Mouse (Mus musculus): ENCODE results near the gene Lrrc8e.
A peak's percentile ranks its signal among the peaks of the same experiment; 100 is the strongest.
"Not testable (repeated sequence)": the region's sequence is repeated elsewhere in the genome, so short reads cannot be mapped to it uniquely, and the experiment has no call there.

Gene Lrrc8e

DNA sequence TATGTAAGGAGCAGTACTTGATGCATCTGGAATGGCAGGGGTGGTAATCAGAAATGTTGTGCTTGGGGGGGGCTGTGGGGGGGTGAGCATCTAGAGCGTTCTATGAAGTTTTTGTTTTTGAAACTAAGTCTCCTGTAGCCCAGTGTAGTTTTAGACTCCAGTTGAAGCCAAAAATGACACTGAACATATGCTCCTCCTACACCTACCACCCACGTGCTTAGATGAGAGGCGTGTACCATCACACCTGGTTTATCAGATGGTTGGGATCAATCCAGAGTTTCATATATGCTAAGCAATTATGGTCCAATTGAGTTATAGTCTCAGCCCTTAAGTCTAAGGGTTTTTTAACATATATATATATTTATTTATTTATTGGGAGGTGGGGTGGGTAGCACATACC lies 7.0 kb upstream of the Lrrc8e start:
- no peak for DNase-seq (ENCODE audit: extremely low spot score, low spot score)

DNA sequence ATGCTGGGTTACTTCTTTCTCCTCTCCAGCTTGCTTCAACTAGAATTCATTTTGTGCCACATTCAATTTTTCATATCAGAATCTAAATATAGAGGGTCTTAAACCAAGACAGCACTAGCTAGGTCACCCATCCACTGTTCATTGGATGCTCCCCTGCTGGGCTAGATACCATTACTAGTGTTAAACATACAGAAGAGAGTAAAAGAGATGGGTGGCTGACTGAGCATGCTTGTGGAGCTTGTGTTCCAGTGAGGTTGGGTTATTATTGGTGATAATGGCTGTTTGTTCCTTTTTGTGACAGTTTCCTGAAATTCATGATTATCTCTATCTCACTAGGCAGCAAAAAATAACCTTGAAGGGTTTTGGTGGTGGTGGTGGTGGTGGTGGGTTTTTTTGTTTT lies 4.6 kb upstream of the Lrrc8e start:
- no peak for DNase-seq (ENCODE audit: extremely low spot score, low spot score)

DNA sequence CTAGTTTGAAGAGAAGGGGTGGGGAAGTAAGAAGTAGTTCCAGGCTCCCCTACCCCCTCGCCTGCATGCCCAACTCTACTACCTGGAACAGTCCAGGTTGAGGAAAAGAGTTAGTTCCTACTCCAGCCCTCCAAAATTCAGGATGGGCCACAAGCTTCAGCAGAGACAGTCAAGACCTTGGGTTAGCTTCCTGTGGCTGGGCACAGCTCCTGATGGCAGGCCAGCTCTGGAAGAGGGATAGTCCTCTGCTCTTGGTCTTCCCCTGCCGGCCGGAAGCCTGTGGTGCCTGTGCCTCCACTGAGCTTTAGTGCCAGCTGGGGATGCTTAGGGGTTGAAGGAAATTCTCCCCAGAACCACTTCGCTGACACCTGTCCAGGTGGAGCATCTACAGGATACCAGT lies 304 bp upstream of the Lrrc8e start:
- no peak for DNase-seq (ENCODE audit: extremely low spot score, low spot score)

DNA sequence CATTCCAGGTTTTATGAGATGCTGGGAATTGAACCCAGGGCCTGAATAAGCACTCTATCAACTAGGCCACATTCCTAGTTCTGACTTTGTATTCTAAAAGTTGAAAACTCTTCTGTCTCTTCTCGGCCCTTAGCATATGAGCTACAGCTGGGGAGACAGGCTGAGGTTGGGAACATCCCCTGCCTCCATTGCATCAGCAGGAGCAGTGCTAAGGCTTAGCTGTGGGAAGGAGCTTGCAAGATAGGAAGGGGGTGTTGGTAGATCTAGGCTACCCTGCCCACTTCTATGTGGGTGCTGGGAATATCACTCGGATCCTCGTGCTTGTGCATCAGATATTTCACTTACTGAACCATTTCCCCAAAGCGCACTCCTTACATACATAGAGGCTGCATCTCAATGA lies 1.3 kb downstream of the Lrrc8e start:
- DNase-seq (ENCODE audit: extremely low spot score, low spot score), result no peak

DNA sequence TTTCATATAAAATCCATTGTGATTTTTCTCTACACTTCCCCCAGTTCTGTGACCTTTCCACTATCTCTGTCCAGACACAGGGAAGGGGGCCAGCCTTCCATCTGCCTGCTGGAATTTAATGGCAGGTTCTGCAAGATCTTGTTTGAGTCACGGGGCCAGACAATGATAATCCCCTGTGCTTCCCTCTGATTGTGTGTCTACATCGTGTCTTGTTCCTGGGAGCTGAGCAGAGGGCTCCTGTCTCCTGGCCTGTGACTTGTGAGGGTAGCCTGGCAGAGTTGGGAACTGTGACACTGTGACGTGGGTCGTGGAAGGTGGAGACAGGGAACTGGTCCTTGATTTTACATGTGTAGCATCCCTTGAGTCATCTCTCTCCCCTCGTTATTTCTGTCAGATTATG lies 3.2 kb downstream of the Lrrc8e start:
- DNase-seq (ENCODE audit: extremely low spot score, low spot score), result no peak

DNA sequence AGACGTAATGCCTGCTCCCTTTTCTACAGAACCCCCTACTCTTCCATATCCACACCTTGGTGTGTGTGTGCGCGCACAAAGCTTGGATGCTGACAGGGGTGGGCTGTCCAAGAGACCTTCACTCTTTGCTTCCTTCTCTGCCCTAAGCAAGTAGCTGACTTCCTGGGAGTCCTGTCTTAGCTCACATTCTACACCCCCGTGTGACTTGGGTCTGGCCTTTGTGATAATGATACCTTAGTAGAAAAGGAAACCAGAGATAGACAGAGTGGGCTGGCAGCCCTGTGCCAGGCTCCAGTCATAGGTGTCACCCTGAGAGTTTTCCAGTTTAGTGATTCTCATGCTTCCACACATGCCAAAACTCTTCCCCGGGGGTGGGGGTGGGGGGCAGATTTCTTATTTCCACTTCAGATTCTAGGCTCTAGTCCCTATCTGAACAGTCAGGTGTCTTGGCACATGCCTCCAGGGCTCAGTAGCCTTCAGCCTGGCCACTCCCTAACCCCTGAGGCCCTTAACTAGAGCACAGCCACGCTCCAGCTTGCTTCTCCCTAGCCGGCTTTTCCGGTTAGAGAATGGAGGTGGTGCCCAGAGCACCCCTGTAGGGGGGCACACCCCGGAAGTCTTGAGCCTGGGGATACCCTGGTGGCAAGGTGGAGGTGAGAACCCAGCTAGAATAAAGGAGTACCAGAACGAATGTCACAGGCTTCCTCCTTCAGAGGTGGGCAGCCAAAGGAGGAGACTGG lies 4.2 kb downstream of the Lrrc8e start:
- DNase-seq (ENCODE audit: extremely low spot score, low spot score), result no peak

DNA sequence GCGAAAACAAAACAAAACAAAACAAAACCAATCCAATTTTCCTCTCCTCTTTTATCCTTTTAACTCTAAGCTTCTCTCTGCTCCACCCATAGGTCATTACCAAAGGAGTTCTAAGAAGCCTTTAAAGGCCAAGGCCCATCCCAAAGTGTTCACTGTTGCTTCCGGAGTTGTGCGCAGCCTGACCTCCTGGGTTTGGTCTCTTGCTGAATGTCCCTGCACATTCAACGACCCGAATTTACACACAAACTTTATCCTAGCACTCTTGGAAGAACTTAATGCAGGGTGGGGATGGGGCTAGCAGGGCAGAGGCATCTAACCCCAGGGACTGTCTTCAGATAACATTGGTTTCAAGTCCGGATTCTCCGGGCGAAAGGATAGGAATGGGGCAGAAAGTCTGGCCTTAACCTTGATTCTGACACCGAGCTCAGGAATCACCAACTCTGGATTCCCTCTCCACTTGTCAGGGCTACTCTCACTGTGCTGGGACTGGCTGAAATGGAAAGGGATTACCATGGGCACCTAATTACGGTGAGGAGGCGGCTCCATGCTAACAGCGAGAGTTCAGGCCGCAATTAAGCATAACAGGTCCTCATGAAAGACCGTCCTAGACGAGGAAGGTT lies 11.3 kb downstream of the Lrrc8e start:
- no peak for DNase-seq (ENCODE audit: extremely low spot score, low spot score)

DNA sequence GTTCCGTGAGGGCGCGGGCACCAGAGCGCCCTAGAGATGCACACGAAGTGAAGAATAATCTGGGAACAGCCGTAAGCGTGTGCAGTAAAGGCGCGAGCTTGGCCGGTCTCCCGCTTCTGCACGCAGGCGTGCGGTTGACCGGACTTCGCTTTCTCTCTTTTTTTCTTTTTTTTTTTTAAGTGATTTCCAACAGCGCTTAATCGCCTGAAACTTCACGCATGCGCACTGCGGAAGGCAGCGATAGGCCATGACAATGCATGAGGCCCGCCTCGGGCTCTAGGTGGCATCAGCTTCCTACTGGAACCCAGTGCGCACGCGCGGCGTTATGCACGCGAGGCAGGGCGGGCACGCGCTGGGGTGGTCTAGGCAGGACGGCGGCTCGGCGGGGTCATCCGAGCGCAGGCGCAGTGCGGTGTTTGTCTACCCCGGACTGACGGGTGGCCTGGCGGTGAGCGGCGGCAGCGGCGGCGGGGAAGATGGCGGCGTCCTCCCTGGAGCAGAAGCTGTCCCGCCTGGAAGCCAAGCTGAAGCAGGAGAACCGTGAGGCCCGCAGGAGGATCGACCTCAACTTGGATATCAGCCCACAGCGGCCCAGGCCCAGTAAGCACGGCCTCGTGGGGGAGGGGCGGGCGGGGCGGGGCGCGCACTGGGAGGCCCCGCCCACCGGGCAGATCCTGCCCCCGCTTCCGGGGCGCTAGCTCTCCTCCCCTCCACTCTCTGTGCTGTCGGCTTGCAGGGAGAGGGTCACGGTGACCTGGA lies 12.0 kb downstream of the Lrrc8e start, which contains the start of the genes Map2k7 and Gm49320:
Map2k7 (plus strand) TSS at position 307 of the 759 bp plus-strand sequence.
Gm49320 (plus strand) TSS at position 432 of the 759 bp plus-strand sequence.
- peak; percentile 100 for DNase-seq (ENCODE audit: extremely low spot score, low spot score)

DNA sequence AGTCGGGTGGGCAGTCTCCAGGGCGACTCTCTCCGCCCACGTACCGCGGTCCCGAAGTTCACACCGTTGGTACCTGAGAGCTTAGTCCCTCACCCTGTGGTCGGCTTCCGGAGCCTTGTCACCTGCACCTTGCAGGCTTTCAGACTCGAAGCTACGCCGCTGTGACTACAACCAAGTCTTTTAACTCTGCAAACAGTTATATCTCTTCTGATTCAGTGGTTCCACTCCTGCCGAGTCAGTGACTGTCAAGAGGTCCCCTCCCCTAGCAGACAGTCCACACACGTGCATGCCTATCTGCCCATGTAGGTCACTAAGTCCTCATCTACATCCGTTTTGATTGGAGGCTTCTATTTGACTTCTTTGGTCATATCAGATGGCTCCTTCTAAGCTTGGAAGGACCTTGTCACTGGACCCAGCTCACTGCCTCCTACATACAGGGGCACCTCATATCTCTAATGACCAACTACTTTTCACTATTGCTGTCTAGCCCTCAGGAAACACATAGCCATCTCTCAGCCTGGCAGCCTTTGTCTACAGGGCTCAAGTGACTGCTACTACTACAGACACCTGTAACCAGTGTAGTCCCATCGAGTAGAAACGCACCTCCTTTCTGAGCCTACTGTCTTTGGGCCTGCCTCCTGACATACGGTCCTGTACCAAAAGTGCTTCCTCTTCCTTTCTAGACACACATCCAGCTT lies 12.7 kb downstream of the Lrrc8e start:
- no peak for DNase-seq (ENCODE audit: extremely low spot score, low spot score)

DNA sequence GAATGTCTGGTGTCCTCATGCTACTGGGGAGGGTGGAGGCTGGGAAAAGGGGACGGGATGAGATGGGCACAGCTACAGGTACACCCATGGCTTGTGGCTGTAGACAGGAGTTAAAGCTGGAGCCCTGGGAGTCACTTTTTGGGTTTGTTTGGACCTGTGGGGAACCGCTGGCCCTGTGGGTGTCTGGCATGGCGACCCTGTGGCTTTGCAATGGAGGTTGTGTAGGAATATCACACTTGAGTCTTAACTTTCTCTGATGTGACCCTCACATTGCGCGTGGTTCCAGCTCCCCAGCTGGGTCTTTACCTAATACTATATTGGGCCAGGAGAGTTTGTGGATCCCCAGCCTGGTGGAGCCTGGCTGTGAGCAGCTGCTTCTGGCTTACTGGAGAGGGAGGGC lies 18.4 kb downstream of the Lrrc8e start:
- DNase-seq (ENCODE audit: extremely low spot score, low spot score), result no peak

DNA sequence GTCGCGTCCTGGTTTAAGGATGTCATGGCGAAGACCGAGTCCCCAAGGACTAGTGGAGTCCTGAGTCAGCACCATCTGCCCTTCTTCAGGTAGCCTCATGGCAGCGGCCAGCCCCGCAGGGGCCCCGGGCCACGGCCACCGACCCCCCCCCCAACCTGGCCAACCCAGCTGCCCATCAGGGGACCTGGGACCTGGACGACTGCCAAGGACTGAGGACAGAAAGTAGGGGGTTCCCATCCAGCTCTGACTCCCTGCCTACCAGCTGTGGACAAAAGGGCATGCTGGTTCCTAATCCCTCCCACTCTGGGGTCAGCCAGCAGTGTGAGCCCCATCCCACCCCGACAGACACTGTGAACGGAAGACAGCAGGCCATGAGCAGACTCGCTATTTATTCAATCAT lies 19.1 kb downstream of the Lrrc8e start:
- no peak for DNase-seq (ENCODE audit: extremely low spot score, low spot score)

DNA sequence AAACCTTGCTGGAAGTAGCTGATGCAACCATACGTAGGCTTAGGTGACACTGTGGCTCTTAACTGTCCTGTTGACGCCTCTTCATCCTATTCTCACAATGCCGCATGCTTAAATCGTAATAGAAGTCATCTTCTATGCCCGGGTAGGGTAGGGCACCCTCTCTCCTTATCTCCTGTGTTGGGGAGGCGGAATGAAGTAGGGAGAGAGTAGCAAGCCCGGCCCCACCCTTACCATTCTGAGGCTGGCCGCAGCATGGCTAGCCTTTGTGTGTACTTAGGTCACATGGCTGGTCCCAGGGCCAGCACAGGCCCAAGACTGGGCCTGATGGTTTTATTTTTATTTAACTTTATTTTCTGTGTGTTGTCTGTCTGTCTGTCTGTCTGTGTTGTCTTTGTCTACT lies 20.6 kb downstream of the Lrrc8e start:
- no peak for DNase-seq (ENCODE audit: extremely low spot score, low spot score)

DNA sequence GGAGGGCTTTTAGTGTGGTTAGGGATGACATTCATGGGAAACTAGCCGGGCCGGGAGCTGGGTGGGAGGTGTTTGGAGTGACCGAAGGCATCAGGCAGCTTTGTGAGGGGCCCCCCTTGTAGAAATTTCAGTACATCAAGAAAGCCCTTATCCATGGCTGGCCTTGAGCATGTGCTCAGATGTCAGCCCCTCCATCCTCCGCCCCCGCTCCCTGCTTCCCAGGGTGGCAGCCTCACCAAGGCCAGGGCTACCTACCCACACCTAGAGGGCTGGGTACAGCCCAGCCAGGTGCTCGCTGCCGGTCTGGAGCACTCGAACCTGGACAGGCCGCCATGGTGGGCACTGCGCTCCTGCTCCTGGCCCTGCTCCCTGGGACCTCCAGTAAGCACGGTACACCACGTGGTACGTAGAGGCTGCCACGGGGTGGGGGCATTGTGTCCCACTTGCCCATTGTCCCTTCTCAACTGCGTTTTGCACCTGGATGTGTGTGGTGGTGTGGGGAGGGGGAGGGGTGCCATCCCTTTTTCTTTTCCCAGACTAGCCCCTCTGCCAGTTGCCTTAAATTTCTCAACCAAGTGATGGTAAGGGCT lies 21.4 kb downstream of the Lrrc8e start, which contains the start of gene Tgfbr3l:
Tgfbr3l (plus strand) TSS at position 264 of the 590 bp plus-strand sequence.
- no peak for DNase-seq (ENCODE audit: extremely low spot score, low spot score)

DNA sequence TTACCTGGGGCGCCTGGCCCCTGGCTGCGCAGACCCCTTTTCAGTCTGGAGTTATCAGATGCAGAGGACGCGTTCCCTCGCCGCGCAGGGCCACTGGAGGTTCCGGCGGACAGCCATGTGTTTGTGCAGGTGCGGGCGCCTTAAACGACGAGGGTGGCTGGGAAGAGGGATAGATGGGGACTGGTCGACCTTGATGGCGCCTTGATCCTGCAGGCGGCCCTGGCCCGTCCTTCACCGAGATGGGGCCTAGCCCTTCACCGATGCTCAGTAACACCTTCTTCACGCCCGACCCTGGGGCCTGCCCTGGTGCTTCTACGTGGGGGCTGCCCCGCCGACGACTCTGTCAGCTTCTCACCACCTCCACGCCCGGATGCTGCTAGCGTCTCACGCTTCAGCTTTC lies 22.6 kb downstream of the Lrrc8e start:
- DNase-seq (ENCODE audit: extremely low spot score, low spot score), result peak; percentile 53

DNA sequence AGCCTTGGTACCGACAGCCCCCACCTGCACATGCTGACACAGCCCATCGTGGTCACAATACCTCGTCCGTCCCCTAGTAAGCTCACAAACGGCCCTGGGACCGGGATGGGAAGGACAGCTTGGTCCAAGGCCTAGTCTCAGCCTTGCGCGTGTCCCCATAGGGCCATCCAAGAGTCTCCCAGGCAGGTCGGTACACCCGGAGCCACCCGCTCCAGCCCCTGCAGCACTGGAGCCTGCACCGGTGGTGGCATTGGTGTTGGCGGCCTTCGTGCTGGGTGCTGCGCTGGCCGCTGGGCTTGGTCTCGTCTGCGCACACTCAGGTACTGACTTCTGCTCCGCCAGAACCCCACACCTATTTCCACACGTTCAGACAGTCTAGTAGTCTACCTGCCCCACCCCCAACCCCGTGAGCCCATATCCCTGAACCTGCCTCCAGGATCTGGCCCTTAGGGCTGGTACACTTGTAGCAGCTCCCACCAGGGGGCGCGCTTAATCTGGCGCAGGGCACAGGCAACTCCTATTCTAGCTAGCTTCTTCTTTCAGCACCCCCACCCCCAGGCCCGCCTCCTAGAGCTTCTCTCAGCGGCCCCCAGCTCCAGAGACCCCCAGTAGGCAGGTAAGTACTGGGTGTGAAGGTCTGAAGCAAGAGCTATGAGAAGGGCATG lies 23.8 kb downstream of the Lrrc8e start:
- DNase-seq (ENCODE audit: extremely low spot score, low spot score), result peak; percentile 85

DNA sequence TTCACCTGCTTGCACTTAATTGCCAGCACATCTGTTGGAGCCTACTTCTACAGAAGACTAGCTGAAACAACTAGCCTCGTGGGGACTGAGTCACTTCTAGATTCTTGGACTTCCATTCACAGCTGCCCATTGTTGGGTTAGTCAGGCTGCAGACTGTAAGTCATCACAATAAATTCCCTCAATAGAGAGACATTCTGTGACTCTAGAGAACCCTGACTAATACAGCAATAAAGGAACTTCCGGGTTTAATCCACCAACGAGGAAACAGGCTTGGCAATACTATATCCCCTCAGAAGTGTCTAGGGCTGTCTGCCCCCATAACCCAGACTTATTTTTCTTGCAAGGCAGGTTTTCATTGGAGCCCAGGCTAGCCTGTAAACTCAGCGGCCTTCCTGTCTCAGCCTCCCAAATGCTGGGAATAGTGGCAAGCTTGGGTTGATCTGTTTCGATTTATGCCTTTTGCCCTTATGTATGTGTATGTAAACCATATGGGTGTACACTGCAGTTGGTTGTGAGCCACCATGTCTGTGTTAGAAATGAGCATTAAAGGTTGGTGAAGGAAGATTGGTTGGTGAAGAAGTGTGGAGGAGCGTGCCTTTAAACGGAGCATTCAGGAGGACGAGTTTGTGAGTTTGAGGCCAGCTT lies 25.6 kb downstream of the Lrrc8e start:
- no peak for DNase-seq (ENCODE audit: extremely low spot score, low spot score)

DNA sequence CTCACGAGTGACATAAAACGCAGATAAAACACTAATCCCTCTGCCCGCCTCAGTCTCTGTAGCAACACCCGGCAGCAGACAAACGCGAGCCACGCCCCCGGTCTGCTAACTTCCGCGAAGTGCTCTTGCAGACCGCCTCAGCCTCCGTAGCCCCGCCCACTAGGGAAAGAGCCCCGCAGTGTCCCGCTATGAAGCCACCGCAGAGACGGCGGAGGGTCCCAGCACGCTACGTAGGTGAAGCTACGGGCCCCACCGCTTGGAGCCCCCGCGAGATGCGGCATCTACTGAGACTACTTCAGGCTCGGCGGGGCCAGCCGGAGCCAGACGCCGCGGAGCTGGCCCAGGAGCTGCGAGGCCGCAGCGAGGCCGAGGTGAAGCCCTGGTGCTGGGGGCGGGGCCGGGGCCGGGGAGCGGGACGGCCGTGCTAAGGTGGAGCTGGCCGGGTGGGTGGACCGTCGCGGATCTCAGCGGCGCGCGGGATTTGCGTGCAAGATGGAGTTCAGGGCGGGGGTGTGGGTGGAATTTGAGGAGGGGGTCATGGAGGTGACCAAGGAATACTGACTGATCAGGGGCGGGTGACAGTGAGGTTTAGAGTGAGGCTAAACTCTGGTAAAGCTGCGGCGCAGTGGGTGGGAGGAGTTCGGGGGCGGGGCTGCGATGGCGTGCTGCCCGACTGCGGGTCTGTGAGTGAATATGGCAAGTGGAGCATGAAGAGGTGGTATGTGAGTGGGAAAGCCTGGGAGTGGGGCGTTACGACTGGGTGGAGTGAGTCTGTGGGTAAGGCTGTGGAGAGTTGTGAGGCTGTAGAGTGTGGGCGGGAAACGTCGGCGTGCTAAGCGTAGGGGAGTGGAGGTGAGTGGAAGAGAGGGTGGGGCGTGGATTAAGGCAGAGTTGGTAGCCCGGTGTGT lies 26.6 kb downstream of the Lrrc8e start, which contains the start of gene Snapc2:
Snapc2 (plus strand) TSS at position 147 of the 908 bp plus-strand sequence.
- DNase-seq (ENCODE audit: extremely low spot score, low spot score), result peak; percentile 96

DNA sequence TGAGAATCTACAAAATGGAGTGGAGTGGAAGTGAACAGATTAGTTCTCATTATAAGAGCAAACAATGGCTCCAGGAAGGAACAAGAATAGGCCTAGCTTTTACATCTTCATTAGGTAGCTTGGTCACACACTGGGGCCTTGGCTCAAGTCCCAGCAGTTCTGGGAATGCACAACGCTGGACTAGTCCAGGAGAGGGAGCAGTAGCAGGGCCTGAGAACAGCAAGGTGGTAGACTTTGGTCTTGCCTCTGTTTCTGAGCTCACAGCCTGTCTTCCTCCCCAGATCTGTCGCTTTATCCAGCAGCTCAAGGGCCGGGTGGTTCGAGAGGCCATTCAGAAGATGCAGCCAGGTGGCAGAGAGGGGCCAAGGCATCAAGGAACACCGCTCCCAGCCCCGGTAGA lies 27.4 kb downstream of the Lrrc8e start:
- no peak for DNase-seq (ENCODE audit: extremely low spot score, low spot score)

DNA sequence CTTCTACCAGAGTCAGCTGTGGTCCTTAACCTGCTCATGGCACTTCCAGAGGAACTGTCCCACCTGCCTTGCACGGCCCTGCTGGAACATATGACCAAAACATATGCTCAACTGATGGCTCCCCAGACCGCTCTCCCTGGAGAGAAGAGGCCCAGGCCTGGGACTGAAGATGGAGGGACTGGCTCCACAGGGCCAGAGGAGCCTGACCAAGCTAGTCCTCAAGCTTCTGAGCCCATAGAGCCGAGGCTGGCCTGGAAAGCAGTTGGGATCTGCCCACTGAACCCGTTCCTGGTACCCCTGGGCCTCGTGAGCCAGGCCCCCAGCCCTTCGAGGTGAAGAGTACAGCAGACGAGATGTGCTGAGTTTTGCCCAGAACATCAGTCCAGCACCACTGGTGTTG lies 28.8 kb downstream of the Lrrc8e start:
- not testable (repeated sequence) for DNase-seq (ENCODE audit: extremely low spot score, low spot score)
